Mouse (Mus musculus) limb, embryonic 10.5 days (tissue): Measurements from ENCODE around the gene Klk1b9. TPM values are rescaled to one million over a fixed set of nuclear protein-coding genes. Genes with fewer than 3 reads are reported as not detected.
"Not testable (repeated sequence)": the region's sequence is repeated elsewhere in the genome, so short reads cannot be mapped to it uniquely, and the experiment has no call there.

ENCODE experiments used
- DNase-seq: peaks from one replicate; pipeline ENCODE4 v3.0.0-alpha.2; 2017; ENCODE audit warnings: low spot score
- H3K27ac ChIP-seq: fragments of 300-500 bp; sonication (generic); 2 replicates; pipeline ENCODE4 v1.5.1; 2016; ENCODE audit warnings: mild to moderate bottlenecking
- H3K27me3 ChIP-seq: fragments of 300-500 bp; sonication (generic); 2 replicates; pipeline ENCODE4 v1.6.1; 2016; ENCODE audit warnings: low read depth, mild to moderate bottlenecking; ENCODE audit not compliant: poor library complexity, severe bottlenecking
- H3K36me3 ChIP-seq: fragments of 300-500 bp; sonication (generic); 2 replicates; pipeline ENCODE4 v1.6.1; 2016; ENCODE audit warnings: mild to moderate bottlenecking, moderate library complexity
- H3K4me1 ChIP-seq: fragments of 300-500 bp; sonication (generic); 2 replicates; pipeline ENCODE4 v1.6.1; 2016
- H3K4me3 ChIP-seq: fragments of 300-500 bp; sonication (generic); 2 replicates; pipeline ENCODE4 v1.5.1; 2016; ENCODE audit warnings: mild to moderate bottlenecking, moderate library complexity
- H3K9me3 ChIP-seq: fragments of 300-500 bp; sonication (generic); replicated peaks from 2 replicates; pipeline ENCODE4 v1.6.1; 2016; ENCODE audit warnings: mild to moderate bottlenecking
- whole genome bisulfite sequencing: fragments of 180-500 bp; shearing (Covaris S2); methylation state at CpG from one replicate; pipeline ENCODE4 v1.1.7; 2016; 5-methylcytosine and 5-hydroxymethylcytosine counted together
- polyA plus RNA-seq: library from polyadenylated mRNA; unstranded; fragments of >200 nt; fragmentation: Nextera tagmentation; extraction: Ambion mirVana; gene quantifications from 2 replicates; pipeline ENCODE4 v1.2.1, GENCODE M21; 2016

Gene Klk1b9
- polyA plus RNA-seq, 1 experiment from 2014 or later = not detected

- H3K4me1 ChIP-seq, H3K4me3 ChIP-seq, DNase-seq, H3K27ac ChIP-seq, H3K27me3 ChIP-seq, H3K36me3 ChIP-seq, H3K9me3 ChIP-seq: not testable (repeated sequence)
- 67% methylated on average over 1 of the region's 1 CpGs for WGBS
Measured at GRCm38 (mm10) chr7:43994821-43995220, 19.0 kb downstream of the Klk1b9 start.

GRCm38 (mm10) chr7:43995577-43995976 lies 19.7 kb downstream of the Klk1b9 start, which contains the start of gene Klk1b11:
Gene Klk1b11 (plus strand): TSS chr7:43995877.
- not testable (repeated sequence) for H3K36me3 ChIP-seq, H3K9me3 ChIP-seq, H3K27ac ChIP-seq, H3K4me1 ChIP-seq, DNase-seq, H3K27me3 ChIP-seq, H3K4me3 ChIP-seq
- WGBS = 84% methylated on average over 4 of the region's 4 CpGs

DNA sequence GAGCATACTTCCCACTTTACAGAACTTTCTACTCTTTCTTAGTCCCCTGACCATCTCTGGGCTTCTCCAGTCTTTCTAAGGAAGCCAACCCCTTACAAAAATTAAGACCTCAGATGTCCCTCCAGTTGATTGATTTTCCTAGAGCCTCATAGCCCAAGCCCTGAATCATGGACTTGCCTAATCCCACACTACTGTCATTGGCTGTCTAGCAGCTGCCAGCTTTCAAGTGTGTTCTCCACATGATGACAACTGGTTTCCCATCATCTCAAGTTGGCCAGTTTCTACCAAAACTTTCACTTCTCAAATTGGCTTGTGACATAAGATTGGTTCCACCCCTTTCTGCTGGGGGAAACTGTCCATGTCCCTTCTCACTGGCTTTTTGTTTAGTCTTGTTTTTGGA lies 29.0 kb downstream of the Klk1b9 start:
- no peak for DNase-seq
- Histone ChIP-seq H3K27me3 (no peaks in the 10 kb centered on the region), H3K27ac (no peak overlapping the region), H3K4me1 (no peaks in the 10 kb centered on the region), H3K4me3 (no peak overlapping the region), H3K36me3 (no peaks in the 10 kb centered on the region), H3K9me3 (no peaks in the 10 kb centered on the region)

GRCm38 (mm10) chr7:44011868-44012267 lies 36.0 kb downstream of the Klk1b9 start, which contains the start of gene Klk1b26:
Gene Klk1b26 (plus strand): TSS chr7:44012168.
- not testable (repeated sequence) for H3K27me3 ChIP-seq, H3K27ac ChIP-seq, H3K4me3 ChIP-seq, H3K9me3 ChIP-seq, H3K36me3 ChIP-seq, H3K4me1 ChIP-seq, DNase-seq

GRCm38 (mm10) chr7:44014666-44015065 lies 38.8 kb downstream of the Klk1b9 start:
- not testable (repeated sequence) for H3K36me3 ChIP-seq, DNase-seq, H3K27me3 ChIP-seq, H3K4me3 ChIP-seq, H3K4me1 ChIP-seq, H3K9me3 ChIP-seq, H3K27ac ChIP-seq
- WGBS = 86% methylated on average over 6 of the region's 6 CpGs

DNA sequence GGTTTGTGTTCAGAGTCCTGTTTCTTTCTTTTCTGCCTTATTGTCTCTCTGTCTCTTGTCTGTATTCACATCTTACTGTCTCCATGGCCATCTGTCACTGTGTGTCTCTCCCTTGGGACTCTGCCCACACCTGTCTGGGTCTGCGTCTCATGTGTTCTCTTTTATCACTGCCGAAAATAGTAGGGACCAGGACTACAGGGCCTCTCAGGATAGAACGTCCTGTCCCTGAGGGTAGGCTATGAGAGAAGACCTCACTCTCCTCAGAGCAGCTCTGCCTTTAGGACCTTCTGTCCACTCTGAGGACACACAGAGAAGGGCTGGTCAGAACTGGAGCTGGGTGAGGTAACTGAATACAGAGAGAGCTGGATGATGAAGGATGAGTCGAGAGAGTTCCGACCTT lies 39.2 kb downstream of the Klk1b9 start:
- Histone ChIP-seq H3K36me3 (no peaks in the 10 kb centered on the region), H3K27ac (no peak overlapping the region), H3K4me1 (no peaks in the 10 kb centered on the region), H3K4me3 (no peak overlapping the region), H3K27me3 (no peaks in the 10 kb centered on the region), H3K9me3 (no peaks in the 10 kb centered on the region)
- DNase-seq = no peak
- 92% methylated on average over 5 of the region's 5 CpGs for WGBS

Other genes with a start within 250 kb of the Klk1b9 start
- gene Klk12, start 207.2 kb upstream of the Klk1b9 start, polyA plus RNA-seq = not detected in 2 replicates
- 0.13 and 0.33 TPM in 2 replicates for gene Klk11, start 201.5 kb upstream of the Klk1b9 start, polyA plus RNA-seq
- 0.20 and 0.25 TPM in 2 replicates for gene Klk10, start 195.0 kb upstream of the Klk1b9 start, polyA plus RNA-seq
- gene Klk9, start 184.2 kb upstream of the Klk1b9 start, polyA plus RNA-seq = 0.09 TPM in 1 of 2 replicates, not detected in the other
- 13.7 and 16.4 TPM in 2 replicates for gene Klk8, start 178.5 kb upstream of the Klk1b9 start, polyA plus RNA-seq
- gene Klk7, start 164.8 kb upstream of the Klk1b9 start, polyA plus RNA-seq = not detected in 2 replicates
- not detected in 2 replicates for gene Klk6, start 151.6 kb upstream of the Klk1b9 start, polyA plus RNA-seq
- gene Klk5, start 134.1 kb upstream of the Klk1b9 start, polyA plus RNA-seq = not detected in 2 replicates
- gene Klk4, start 94.9 kb upstream of the Klk1b9 start, polyA plus RNA-seq = not detected in 2 replicates
- gene Klk15, start 42.3 kb upstream of the Klk1b9 start, polyA plus RNA-seq = 0.18 TPM in 1 of 2 replicates, not detected in the other
- not detected in 2 replicates for gene Klk1b8, start 25.4 kb upstream of the Klk1b9 start, polyA plus RNA-seq
- not detected in 2 replicates for gene Klk1b1, start 9.3 kb upstream of the Klk1b9 start, polyA plus RNA-seq
- gene Klk1b11, start 19.8 kb downstream of the Klk1b9 start, polyA plus RNA-seq = not detected in 2 replicates
- not detected in 2 replicates for gene Klk1b26, start 36.1 kb downstream of the Klk1b9 start, polyA plus RNA-seq
- not detected in 2 replicates for gene Klk1b27, start 76.2 kb downstream of the Klk1b9 start, polyA plus RNA-seq
- not detected in 2 replicates for gene Klk1b21, start 126.3 kb downstream of the Klk1b9 start, polyA plus RNA-seq
- gene Klk1b22, start 136.6 kb downstream of the Klk1b9 start, polyA plus RNA-seq = not detected in 2 replicates
- not detected in 2 replicates for gene Klk1b16, start 160.7 kb downstream of the Klk1b9 start, polyA plus RNA-seq
- gene Klk1b24, start 212.2 kb downstream of the Klk1b9 start, polyA plus RNA-seq = not detected in 2 replicates
- gene Klk1b3, start 222.1 kb downstream of the Klk1b9 start, polyA plus RNA-seq = not detected in 2 replicates
- not detected in 2 replicates for gene Klk1b4, start 231.4 kb downstream of the Klk1b9 start, polyA plus RNA-seq
- not detected in 2 replicates for gene Klk1b5, start 239.9 kb downstream of the Klk1b9 start, polyA plus RNA-seq
- not detected in 2 replicates for gene Klk1, start 249.3 kb downstream of the Klk1b9 start, polyA plus RNA-seq